Mouse (Mus musculus): ENCODE measurements around the gene Itgb8. TPM values are rescaled to one million over a fixed set of nuclear protein-coding genes. Genes with fewer than 3 reads are reported as not detected.

Itgb8 gene
- polyA plus RNA-seq, 1 experiment from 2014 or later, result 15.6 TPM

DNA sequence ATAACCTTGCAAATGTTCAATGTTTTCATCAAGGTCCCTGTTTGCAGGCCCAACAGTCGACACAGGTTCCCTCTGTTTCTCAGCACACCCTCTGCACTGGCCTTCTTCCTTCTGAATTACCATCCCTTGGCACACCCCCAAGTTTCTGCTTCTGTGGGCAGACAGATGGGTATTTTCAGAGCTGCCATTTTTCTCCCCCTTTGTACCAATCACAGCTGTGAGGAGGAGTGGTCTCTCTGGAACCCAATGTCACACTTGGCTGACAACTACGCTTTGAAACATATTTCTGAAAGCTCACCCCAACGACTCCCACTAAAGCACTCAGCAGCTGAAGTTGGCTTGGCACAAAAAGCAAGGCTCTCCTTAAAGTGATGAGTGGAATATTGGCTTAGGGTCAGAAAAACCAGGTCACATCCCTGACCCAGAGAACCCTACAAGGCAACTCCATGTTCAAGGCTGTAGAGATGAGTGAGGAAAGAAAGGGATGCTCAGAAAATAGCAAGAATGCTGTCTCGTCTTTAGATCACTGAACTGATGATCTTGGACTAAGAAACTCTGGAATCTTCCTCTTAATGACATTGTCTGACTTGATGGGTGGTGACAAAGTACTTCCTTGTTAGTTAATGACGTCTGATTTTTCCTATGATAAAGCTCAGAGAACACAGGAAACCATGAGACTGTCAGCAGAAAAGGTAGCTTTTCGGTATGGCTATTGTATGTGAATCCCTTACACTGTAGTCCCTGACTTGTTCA lies 31.7 kb downstream of the Itgb8 start:
- Histone ChIP-seq H3K27me3 (replicated peaks) (no peaks in the 10 kb centered on the region), H3K9me3 (no peaks in the 10 kb centered on the region), H3K4me1 (no peaks in the 10 kb centered on the region), H3K9ac (no peak overlapping the region), H3K27ac (no peak overlapping the region), H3K4me2 (replicated peaks) (no peak overlapping the region), H3K4me3 (no peak overlapping the region), H3K36me3 (peaks cover 7% of the 10 kb centered on the region; the same call in 1 of the 2 replicates)
- peak; percentile 44; the same call in 1 of the 2 replicates for ATAC-seq (ENCODE audit: low FRiP score, low read depth)
- WGBS, result 77% methylated on average over 6 of the region's 6 CpGs

DNA sequence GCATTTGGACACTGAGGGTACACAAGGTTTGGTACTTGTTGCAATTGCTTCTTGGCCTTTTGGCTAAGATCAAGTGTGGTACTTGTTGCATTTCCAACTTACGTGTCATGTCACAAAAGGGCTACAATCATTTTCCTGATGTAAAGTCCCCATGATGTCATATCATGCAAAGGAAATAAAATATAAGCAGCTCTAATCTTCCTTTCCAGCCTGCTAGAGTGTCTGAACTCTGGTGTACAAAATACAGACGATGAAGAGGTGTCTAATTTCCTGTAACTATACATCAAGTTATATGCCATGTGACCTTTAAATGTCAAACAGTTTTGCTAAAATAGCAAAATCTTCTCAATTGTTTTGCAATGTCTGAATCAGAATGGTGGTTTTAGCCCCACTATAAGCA lies 34.2 kb downstream of the Itgb8 start:
- Histone ChIP-seq H3K9me3 (no peaks in the 10 kb centered on the region), H3K4me1 (no peaks in the 10 kb centered on the region), H3K4me2 (replicated peaks) (no peak overlapping the region), H3K27ac (no peak overlapping the region), H3K27me3 (replicated peaks) (no peaks in the 10 kb centered on the region), H3K9ac (no peak overlapping the region), H3K4me3 (no peak overlapping the region), H3K36me3 (peaks cover 7% of the 10 kb centered on the region; the same call in 1 of the 2 replicates)
- 86% methylated on average over 2 of the region's 2 CpGs for WGBS
- ATAC-seq (ENCODE audit: low FRiP score, low read depth), result no peak

DNA sequence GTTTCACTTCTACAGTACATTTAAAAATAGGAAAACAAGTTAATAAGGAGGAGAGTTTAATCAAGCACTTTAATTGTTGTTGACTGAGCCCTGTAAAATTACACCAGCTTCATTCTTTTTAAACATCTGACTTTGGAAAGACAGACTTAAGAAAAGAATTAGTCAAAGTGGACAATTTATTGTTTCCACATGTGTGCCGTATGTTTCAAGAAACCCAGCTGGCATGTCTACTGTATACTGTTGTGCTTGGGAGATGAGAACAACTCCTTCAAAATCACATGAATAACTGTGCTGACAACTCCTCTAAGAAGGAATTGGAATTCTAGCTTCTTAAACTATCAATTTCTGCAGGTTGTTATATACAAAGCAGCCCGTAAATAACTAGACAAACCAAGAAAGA lies 35.8 kb downstream of the Itgb8 start:
- H3K36me3 ChIP-seq, result peaks cover 7% of the 10 kb centered on the region; the same call in 1 of the 2 replicates
- H3K9me3 ChIP-seq, result no peaks in the 10 kb centered on the region
- no peak overlapping the region for H3K27ac ChIP-seq
- no peaks in the 10 kb centered on the region for H3K27me3 ChIP-seq (replicated peaks)
- no peak overlapping the region for H3K9ac ChIP-seq
- no peak overlapping the region for H3K4me3 ChIP-seq
- 82% methylated on average over 2 of the region's 2 CpGs for WGBS
- H3K4me2 ChIP-seq (replicated peaks), result no peak overlapping the region
- H3K4me1 ChIP-seq, result no peaks in the 10 kb centered on the region
- no peak for ATAC-seq (ENCODE audit: low FRiP score, low read depth)

DNA sequence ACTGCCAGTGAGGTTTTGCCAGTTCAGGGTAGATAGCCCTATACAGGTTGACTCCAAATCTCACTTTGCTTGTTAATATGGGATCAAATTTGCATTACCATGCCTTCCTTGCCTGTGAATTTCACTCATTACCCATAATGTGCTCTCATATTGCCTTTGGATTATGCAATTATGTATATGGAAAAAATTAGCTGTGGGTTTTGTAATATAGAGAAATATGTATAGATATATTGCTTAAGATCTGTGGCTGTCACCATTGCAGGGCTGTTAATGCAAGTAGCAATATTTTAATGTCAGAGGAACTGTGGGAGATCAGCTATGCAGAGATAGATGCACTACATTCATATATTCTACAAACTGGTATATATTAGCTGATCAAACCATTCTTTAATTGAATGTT lies 43.5 kb downstream of the Itgb8 start:
- Histone ChIP-seq H3K27me3 (replicated peaks) (no peaks in the 10 kb centered on the region), H3K4me3 (no peak overlapping the region), H3K36me3 (peaks cover 3% of the 10 kb centered on the region; the same call in 1 of the 2 replicates), H3K9ac (no peak overlapping the region), H3K9me3 (no peaks in the 10 kb centered on the region), H3K4me1 (no peaks in the 10 kb centered on the region), H3K4me2 (replicated peaks) (no peak overlapping the region), H3K27ac (no peak overlapping the region)
- ATAC-seq (ENCODE audit: low FRiP score, low read depth), result no peak

DNA sequence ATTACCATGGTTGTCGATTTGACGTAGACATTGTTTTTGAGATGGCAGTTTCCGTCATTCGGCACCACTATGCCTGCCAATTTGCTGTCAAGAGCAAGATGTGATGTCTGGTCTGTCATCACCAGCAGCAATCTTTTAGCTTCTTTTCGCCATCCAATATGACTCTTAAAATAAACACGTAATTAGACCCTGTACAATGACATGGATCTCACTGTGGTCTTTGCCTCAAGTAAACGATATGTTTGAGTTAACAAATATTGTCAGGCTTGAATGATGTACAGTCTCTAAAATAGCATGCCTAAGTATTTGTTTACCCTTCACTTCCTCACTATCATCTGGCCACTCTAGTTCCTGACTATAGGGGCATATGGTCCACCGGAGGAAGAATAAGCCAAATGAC lies 48.8 kb downstream of the Itgb8 start:
- Histone ChIP-seq H3K36me3 (peaks cover 3% of the 10 kb centered on the region; the same call in 1 of the 2 replicates), H3K4me3 (no peak overlapping the region), H3K9ac (no peak overlapping the region), H3K27ac (no peak overlapping the region), H3K9me3 (no peaks in the 10 kb centered on the region), H3K4me2 (replicated peaks) (no peak overlapping the region), H3K27me3 (replicated peaks) (no peaks in the 10 kb centered on the region), H3K4me1 (no peaks in the 10 kb centered on the region)
- ATAC-seq (ENCODE audit: low FRiP score, low read depth), result no peak
- 96% methylated on average over 8 of the region's 8 CpGs for WGBS

DNA sequence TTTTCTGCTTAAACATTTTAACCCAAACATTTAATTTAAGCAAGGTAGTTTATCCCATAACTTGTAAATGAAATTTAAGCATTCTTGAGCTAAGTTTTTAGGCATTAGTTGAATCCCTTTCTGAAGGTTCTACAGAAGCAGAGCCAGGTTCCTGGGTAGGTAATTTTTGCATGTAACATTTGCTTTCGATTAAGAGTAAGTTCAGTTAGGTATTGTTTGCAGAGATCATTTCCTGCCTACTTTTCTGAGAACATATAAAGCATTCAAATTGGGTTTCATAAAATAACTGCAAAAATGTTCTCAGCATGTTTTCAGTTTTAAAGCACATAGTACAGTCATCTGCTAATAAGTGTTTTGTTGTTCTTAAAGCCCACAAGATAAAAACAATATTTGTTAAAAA lies 53.2 kb downstream of the Itgb8 start:
- no peak overlapping the region for H3K9ac ChIP-seq
- peaks cover 3% of the 10 kb centered on the region; the same call in 1 of the 2 replicates for H3K36me3 ChIP-seq
- H3K4me1 ChIP-seq, result no peaks in the 10 kb centered on the region
- H3K4me2 ChIP-seq (replicated peaks), result no peak overlapping the region
- ATAC-seq (ENCODE audit: low FRiP score, low read depth), result no peak
- WGBS, result 86% methylated on average over 1 of the region's 1 CpGs
- no peaks in the 10 kb centered on the region for H3K9me3 ChIP-seq
- H3K27me3 ChIP-seq (replicated peaks), result no peaks in the 10 kb centered on the region
- no peak overlapping the region for H3K4me3 ChIP-seq
- no peak overlapping the region for H3K27ac ChIP-seq

DNA sequence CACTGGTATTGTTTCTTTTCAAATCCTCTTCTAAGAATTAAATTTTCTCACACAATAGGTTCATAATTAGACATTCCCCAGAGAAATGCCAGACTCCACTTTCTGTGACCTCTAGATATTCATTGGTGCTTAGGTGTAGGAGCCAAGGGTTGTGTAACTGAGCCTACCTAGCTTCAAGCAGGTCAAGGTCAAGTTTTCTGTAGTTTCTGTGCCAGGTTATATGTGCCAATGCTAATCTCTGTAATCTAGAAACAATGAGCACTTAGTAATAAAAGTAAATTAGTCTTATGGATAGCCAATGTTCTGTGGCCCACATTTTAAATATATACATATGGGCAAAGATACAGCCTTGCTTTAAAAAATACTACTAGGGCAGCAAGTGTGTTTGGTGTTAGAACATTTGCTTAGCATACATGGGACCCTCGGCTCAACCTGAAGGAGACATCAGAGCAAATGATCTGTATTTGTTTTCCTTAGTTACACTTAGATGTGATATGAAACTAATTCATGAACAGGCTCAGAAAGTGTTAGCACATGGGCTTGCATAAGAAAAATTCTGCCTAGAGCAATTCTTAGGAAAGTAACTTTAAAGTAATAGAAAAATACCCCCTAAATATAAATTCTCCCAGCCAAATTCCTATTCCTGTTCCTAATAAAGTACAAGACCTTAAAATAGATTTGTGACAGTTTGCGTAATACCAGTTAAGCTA lies 56.2 kb downstream of the Itgb8 start:
- Histone ChIP-seq H3K9ac (no peak overlapping the region), H3K4me2 (replicated peaks) (no peak overlapping the region), H3K9me3 (no peaks in the 10 kb centered on the region), H3K4me3 (no peak overlapping the region), H3K4me1 (no peaks in the 10 kb centered on the region), H3K27me3 (replicated peaks) (no peaks in the 10 kb centered on the region), H3K27ac (no peak overlapping the region), H3K36me3 (peaks cover 3% of the 10 kb centered on the region; the same call in 1 of the 2 replicates)
- 86% methylated on average over 2 of the region's 2 CpGs for WGBS
- no peak for ATAC-seq (ENCODE audit: low FRiP score, low read depth)

DNA sequence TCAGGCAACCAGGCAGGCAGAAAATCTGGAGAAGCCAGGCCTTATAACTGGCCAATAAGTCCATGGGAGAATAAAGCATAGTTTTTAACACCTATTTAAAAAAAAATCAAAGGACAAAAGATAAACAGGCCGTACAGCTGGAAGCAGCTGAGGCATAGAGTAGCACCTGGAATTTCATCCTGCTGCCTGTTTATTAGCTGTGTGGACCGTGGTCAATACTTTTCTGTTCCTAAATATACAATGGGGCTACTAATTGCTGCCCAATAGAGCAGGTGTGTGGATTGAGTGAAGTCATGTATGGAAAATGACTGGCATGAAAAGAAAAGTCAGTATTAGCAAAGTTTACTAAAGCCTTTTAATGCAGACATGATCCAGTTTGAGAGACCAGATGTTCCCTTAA lies 62.6 kb downstream of the Itgb8 start:
- Histone ChIP-seq H3K27ac (no peak overlapping the region), H3K4me3 (no peak overlapping the region), H3K9ac (no peak overlapping the region), H3K4me2 (replicated peaks) (no peak overlapping the region), H3K4me1 (no peaks in the 10 kb centered on the region), H3K36me3 (peaks cover 7% of the 10 kb centered on the region), H3K27me3 (replicated peaks) (no peaks in the 10 kb centered on the region), H3K9me3 (no peaks in the 10 kb centered on the region)
- ATAC-seq (ENCODE audit: low FRiP score, low read depth), result no peak
- 82% methylated on average over 2 of the region's 2 CpGs for WGBS

DNA sequence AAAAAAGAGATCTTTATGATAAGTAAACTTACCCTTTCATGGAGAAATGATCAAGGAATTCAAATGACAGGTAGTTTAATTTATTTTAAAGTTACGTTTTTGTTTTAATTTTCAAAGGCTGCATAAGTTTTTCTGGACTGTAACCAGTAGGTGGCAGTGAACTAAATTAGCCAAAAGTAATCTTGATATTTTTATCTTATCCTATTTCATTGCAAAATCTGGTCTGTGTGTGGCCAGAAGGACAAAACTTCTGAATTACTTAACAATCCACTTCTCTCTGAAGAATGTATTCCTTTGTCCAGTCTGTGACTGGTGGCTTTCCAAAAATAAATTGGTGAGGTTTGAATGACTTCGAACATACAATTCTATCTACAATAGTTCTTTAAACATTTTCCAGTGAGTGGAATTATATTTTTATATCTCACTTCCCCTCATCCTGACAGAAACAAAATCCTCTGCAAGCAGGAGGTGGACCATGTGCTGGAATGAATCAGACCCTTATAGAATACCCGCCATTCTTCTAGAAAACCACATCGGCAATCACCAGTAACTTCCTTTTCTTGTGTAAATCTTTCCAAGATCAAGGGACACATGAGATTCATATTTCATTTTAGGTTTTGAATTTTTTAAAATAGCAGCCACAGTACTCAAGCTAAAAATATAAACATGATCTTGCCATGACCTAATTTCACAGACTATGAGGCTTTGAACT lies 68.6 kb downstream of the Itgb8 start:
- WGBS, result 91% methylated on average over 4 of the region's 4 CpGs
- H3K9me3 ChIP-seq, result no peaks in the 10 kb centered on the region

DNA sequence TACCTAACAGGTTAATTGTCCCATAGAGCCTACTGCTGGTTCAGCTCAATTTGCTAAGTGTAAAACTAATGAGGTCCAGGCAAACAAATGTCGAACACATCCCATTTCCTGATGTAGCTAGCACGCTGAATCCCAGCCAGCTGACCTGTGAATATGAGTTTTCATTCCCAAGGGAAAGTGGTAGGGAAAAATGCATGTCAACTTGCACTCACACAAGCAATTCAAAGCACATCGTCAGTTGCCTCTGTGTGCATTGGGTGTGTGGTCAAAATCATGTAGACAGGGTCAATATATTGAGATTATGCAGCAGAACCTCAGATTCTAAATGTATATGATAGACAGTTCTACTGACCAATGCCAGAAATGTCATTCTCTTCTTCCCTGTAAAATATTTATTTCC lies 69.5 kb downstream of the Itgb8 start:
- Histone ChIP-seq H3K27ac (no peak overlapping the region), H3K4me2 (replicated peaks) (no peak overlapping the region), H3K27me3 (replicated peaks) (no peaks in the 10 kb centered on the region), H3K4me3 (no peak overlapping the region), H3K9me3 (no peaks in the 10 kb centered on the region), H3K9ac (no peak overlapping the region), H3K36me3 (peaks cover 11% of the 10 kb centered on the region), H3K4me1 (no peaks in the 10 kb centered on the region)
- WGBS, result 63% methylated on average over 3 of the region's 3 CpGs
- ATAC-seq (ENCODE audit: low FRiP score, low read depth), result no peak

More for the DNA sequence above, 68.6 kb downstream of the Itgb8 start:
- H3K4me1 ChIP-seq, result no peaks in the 10 kb centered on the region
- no peak for ATAC-seq (ENCODE audit: low FRiP score, low read depth)
- peaks cover 9% of the 10 kb centered on the region for H3K36me3 ChIP-seq
- H3K27ac ChIP-seq, result no peak overlapping the region
- no peak overlapping the region for H3K4me3 ChIP-seq
- H3K27me3 ChIP-seq (replicated peaks), result no peaks in the 10 kb centered on the region
- no peak overlapping the region for H3K9ac ChIP-seq
- no peak overlapping the region for H3K4me2 ChIP-seq (replicated peaks)

DNA sequence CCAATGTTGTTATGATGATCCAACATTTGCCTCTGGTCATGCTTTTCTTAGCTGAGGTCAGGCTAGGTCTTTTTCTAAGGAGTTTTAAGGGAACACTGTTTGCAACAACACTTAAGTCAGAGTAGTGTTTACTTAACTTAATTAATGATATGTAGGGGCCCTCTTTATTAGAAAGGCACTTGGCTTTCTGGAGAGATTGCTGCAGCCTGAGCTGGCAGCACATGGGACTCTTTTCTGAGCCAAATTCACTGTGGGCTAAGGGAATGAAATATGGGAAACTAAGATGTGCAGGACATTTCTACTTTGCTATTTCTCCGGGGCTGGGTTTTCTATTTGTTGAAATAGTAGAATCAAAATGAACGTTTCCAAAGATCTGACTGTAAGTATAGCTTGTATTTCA lies 73.5 kb downstream of the Itgb8 start:
- WGBS, result 94% methylated on average over 2 of the region's 2 CpGs

DNA sequence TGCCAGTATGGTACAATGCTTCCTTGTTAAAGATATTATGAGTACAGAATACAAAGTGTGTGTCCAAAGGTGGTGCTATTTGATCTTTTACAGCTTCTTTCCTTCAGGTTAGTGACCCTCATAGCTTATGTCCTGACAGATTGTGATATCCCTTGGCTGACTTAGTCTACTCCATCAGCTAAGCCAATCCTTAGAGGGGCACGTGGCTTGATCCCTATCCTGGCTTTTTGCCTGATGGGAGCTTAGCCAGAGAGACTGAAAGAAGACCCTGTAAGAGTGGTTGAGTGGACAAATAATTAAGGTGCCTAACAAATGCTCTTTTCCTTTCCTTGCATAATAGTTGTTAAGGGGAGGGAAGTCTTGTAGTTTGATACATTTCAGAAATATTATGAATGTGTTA lies 73.9 kb downstream of the Itgb8 start:
- ATAC-seq (ENCODE audit: low FRiP score, low read depth), result no peak
- Histone ChIP-seq H3K36me3 (peaks cover 14% of the 10 kb centered on the region), H3K27ac (no peak overlapping the region), H3K9ac (no peak overlapping the region), H3K9me3 (no peaks in the 10 kb centered on the region), H3K4me2 (replicated peaks) (no peak overlapping the region), H3K4me1 (no peaks in the 10 kb centered on the region), H3K4me3 (no peak overlapping the region), H3K27me3 (replicated peaks) (no peaks in the 10 kb centered on the region)
- WGBS, result 80% methylated on average over 1 of the region's 1 CpGs

More for the DNA sequence above, 73.5 kb downstream of the Itgb8 start:
- Histone ChIP-seq H3K27me3 (replicated peaks) (no peaks in the 10 kb centered on the region), H3K27ac (no peak overlapping the region), H3K9me3 (no peaks in the 10 kb centered on the region), H3K4me3 (no peak overlapping the region), H3K36me3 (peaks cover 14% of the 10 kb centered on the region), H3K4me1 (no peaks in the 10 kb centered on the region), H3K9ac (no peak overlapping the region), H3K4me2 (replicated peaks) (no peak overlapping the region)
- ATAC-seq (ENCODE audit: low FRiP score, low read depth), result no peak

All from neural tube, embryonic 12.5 days (tissue).